Mouse (Mus musculus): ENCODE measurements at regions not wholly inside any gene's neighbourhood (a gene's known extent, or its start where the extent isn't known, plus 50 kb on each side); places are given as distances from the start of the nearest gene placed in this dataset.

GRCm38 (mm10) chr6:68631787-68632186 is 1096.2 kb upstream of the Tacstd2 start:
- no peak for DNase-seq

- no peak for DNase-seq
These were observed 1070.4 kb upstream of the Tacstd2 start for GRCm38 (mm10) chr6:68606033-68606432.

All from cerebellum, adult 9-10 months (tissue).